Mouse (Mus musculus): ENCODE measurements around the gene Plekhg2.

Gene Plekhg2

GRCm38 (mm10) chr7:28367663-28368275 is 4.6 kb downstream of the Plekhg2 start:
- DNase-seq (ENCODE audit: low read depth): no peak

GRCm38 (mm10) chr7:28362441-28363060 is 9.8 kb downstream of the Plekhg2 start:
- DNase-seq (ENCODE audit: low read depth): no peak

GRCm38 (mm10) chr7:28361647-28362341 is 10.6 kb downstream of the Plekhg2 start:
- DNase-seq (ENCODE audit: low read depth): no peak

- no peak for DNase-seq (ENCODE audit: low read depth)
Observed at GRCm38 (mm10) chr7:28360291-28360690, 12.1 kb downstream of the Plekhg2 start.

DNA sequence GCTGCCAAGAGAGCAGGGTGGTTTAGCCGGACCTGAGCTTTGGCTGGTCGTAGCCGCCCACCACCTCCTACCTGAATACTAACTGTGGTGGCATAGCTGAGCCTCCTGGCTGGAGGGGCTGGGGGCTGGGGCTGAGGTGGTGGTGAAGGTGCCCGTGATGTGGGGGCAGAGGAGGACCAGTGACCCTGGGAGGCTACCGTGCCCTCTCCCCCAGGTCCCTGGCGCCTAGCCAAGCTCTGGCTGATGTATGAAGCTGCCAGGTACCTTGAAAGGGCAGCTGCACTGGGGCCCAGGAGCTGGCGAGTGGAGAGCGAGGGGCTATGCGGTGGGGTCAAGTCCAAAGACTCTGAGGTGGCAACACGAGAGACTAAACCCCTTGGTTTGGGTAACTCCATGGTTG is 12.5 kb downstream of the Plekhg2 start:
- DNase-seq (ENCODE audit: low read depth): no peak

DNA sequence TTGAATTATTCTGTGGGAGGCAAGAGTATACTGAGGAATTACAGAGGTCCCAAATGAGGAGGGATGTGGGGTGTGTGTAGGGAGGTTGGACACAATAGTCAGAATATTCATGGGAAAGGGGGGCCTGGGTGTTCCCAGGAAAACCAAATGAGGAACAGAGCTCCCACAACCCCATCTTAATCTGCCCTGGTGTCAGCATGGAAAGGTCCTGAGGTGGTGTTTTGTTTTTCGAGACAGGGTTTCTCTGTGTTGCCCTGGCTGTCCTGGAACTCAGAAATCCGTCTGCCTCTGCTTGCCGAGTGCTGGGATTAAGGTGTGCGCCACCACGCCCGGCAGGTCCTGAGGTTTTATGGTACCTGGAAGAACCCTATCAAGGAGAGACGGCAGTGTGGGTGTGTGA is 14.0 kb downstream of the Plekhg2 start:
- DNase-seq (ENCODE audit: low read depth): no peak

DNA sequence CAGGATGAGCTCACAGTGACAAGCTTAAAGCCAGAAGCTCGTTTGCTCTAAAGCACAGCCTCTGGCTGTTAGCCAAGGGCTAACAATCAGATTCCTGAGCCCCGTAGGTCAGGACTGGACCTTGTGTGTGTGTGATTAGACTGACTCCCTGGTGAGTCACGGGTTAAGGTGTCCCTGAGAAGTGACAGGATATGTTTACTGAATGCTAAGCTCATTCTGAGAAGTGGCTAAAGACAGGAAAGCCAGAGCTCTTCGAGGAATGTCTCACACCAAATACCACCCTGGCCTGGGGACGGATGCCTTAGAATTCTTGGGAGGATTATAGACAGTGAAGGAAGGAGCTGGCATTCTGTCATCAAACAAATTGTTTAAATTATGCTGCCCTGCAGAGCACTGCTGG is 14.4 kb downstream of the Plekhg2 start:
- no peak for DNase-seq (ENCODE audit: low read depth)

- DNase-seq (ENCODE audit: low read depth): no peak
Observed at GRCm38 (mm10) chr7:28356981-28357380, 15.4 kb downstream of the Plekhg2 start.

DNA sequence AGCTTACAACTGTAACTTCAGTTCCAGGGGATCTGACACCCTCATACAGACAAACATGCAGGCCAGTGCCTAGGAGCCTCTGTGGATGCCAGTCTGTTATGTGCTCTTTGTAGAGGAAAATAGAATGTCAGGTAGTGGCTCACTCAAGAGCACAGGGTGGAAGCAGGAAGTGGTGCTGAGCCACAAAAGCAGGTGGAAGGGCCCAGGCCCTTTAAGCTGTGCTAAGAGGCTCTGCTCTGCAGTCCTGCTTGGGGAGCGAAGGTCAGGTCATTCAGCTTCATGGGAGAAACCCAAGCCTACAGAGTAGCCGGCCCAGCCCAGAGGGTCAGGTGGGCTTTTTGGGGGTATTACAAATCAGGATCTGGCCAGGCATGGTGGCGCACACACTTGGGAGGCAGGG is 17.2 kb downstream of the Plekhg2 start:
- no peak for DNase-seq (ENCODE audit: low read depth)

DNA sequence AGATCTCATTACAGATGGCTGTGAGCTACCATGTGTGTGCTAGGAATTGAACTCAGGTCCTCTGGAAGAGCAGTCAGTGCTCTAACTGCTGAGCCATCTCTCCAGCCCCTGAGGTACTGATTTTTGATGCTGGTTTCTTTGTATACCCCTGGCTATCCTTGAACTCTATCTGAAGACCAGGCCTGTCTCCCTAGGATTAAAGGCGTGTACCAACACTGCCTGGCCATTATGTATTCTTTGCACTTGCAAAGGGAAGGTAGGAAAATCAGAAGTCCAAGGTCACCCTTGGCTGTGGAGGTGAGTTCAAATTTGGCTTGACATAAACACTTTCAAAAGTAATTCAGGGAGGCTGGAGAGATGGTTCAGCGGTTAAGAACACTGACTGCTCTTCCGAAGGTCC is 17.8 kb downstream of the Plekhg2 start:
- no peak for DNase-seq (ENCODE audit: low read depth)

- DNase-seq (ENCODE audit: low read depth): no peak
Observed at GRCm38 (mm10) chr7:28354113-28354581, 18.3 kb downstream of the Plekhg2 start.

DNA sequence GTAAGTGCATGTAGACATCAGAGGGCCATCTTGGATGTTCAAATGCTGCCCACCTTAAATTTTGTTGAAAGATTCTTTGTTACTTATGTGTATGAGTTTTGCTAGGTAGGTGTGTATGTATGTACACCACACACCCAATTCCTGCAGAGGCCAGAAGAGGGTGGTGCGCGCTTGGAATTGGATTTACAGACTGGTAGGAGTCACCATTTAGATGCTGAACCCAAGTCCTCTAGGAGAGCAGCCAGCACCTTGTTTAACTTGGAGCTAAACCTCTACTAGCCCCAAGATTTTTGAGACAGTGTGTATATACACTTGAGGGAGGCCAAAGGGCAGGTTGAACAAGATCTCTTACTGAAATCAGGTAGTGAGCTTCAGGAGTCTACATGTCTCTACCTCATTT is 19.1 kb downstream of the Plekhg2 start:
- DNase-seq (ENCODE audit: low read depth): no peak

- no peak for DNase-seq (ENCODE audit: low read depth)
Observed at GRCm38 (mm10) chr7:28351676-28352191, 20.7 kb downstream of the Plekhg2 start.

DNA sequence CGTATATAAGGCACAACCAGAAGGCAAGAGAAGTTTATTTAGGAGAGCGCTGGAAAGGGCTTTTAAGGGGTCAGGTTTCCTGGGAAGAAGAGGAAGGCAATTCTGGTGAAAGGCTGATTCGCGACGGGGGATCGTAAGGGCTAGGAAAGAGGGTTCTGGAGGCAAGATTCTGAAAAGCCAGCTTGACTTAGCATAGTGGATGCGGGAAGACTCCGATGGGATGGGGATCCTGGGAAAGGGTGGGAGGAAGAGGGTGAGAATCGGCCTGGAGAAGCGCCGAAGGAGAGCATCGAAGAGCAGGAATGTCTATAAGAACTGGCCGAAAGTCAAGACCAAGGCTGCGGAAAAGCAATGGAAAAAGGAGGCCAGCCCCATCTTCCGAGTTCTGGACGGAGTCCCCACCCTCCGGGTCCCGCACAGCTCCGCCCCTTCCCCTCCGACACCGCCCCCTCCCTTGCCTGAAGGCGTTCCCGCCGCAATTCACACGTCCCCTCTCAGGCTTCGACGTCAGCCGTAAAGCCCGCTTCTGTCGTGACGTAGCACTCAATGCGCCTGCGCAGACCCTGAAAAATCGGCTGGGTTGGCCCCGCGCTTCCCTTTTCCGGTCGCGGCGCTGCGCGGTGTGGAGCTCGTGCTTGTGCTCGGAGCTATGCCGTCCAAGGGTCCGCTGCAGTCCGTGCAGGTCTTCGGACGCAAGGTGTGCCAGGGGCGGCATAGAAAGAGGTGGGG is 22.1 kb downstream of the Plekhg2 start, which contains the start of gene Rps16:
Gene Rps16, plus strand, starts transcription at position 498 of the 729 bp plus-strand sequence.
- DNase-seq (ENCODE audit: low read depth): peak; percentile 95

DNA sequence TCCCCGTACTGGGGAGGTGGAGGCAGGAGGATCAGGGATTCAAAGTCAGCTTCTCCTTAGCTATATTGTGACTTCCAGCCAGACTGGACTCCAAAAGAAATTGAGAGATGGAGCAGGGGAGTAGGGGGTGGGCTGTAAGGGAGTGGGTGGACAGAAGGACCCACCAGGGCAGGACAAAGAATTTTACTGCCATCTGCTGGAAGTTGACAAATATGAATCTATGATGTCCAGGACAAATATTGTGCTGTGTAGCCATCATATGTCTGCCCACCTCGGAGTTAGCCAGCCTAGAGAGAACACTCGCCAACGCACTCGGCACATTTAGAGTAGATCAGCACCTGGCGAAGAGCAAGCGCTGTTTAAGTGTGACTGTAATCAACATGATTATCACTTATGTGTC is 23.8 kb downstream of the Plekhg2 start:
- no peak for DNase-seq (ENCODE audit: low read depth)

DNA sequence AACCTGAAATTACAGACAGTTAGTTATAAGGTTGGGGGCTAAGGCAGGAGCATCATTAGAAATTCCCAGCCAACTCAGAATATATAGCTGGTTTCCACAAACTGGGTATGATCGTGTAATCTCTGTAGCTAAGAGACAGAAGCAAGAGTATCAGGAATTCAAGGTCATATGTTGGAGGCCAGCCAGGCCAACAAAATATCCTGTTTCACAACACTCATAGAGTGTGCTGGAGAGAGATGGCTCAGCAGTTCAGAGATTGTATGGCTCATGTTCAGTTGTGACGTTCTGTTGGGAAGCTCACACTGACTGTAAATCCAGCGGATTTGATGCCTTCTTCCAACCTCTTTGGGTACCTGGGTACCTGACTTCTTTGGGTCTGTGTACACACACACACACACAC is 24.7 kb downstream of the Plekhg2 start:
- no peak for DNase-seq (ENCODE audit: low read depth)

GRCm38 (mm10) chr7:28344637-28345036 is 27.8 kb downstream of the Plekhg2 start:
- DNase-seq (ENCODE audit: low read depth): peak; percentile 53

GRCm38 (mm10) chr7:28341381-28341780 is 31.0 kb downstream of the Plekhg2 start:
- DNase-seq (ENCODE audit: low read depth): no peak

GRCm38 (mm10) chr7:28339213-28339917 is 33.0 kb downstream of the Plekhg2 start:
- DNase-seq (ENCODE audit: low read depth): peak; percentile 63

DNA sequence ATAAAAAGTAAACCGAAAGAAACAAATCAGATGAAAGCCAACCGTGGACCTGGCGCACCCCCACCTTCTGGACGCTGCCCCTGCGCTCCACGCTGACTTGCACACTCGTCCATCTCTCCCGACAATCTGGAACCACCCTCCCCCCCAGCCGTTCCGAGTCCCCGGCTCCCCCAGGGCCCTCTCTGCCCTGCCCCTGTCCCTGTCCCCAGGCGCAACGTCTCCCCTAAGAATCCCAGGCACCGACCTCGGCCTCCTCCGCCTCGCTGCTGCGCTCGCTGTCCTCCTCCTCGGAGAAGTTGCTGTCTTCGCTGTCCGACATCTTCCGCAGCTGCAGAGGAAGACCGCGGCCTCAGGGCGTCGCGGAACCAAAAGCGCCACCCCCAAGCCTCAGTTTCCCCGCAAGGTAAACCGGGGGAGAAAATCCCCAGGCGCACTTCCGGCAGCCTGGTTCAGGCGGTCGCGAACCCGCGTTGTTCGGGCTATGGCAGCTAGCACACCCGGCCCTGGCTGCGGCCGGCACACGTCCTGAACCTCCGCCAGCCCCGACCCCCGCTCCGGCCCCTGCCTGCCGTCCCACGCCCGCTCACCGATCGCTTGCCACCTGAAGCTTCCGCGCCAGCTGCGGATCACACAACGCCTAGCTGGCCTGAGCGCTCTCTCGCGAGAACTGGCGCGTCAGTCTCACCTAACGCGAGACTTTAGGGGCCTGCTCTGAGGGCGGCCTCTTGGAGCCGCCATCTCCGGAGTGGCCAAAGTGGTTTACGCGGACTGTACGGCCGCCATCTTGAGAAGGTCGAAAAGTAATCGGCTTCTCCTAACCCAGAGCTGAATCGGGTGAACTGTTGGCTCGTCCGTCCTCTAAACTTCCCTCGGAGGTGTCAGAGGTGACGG is 34.0 kb downstream of the Plekhg2 start, which contains the start of gene Supt5:
Gene Supt5, minus strand, starts transcription at position 639 of the 891 bp plus-strand sequence.
- DNase-seq (ENCODE audit: low read depth): peak; percentile 95

GRCm38 (mm10) chr7:28335471-28335870 is 36.9 kb downstream of the Plekhg2 start:
- no peak for DNase-seq (ENCODE audit: low read depth)

Measured in fibroblast of lung, adult 2 months (primary cell).